Mouse (Mus musculus) limb, embryonic 11.5 days (tissue): ENCODE data around the gene Gck. TPM values are rescaled to one million over a fixed set of nuclear protein-coding genes. Genes with fewer than 3 reads are reported as not detected.

Source experiments
- ATAC-seq: fragments of 200-750 bp; cut with Nextera tagmentation; 2 replicates; pipeline ENCODE4 v1.8.0; 2017; ENCODE audit warnings: low read depth; ENCODE audit not compliant: insufficient number of reproducible peaks, low FRiP score, low TSS enrichment
- DNase-seq: peaks from one replicate; pipeline ENCODE4 v3.0.0-alpha.2; 2015; ENCODE audit warnings: low spot score
- H3K27ac ChIP-seq: fragments of 300-500 bp; sonication (generic); replicated peaks from 2 replicates; pipeline ENCODE4 v1.5.1; 2014; ENCODE audit warnings: low read depth, mild to moderate bottlenecking, low read length
- H3K27me3 ChIP-seq: fragments of 300-500 bp; sonication (generic); 2 replicates; pipeline ENCODE4 v1.6.1; 2014; ENCODE audit warnings: mild to moderate bottlenecking, low read length, mixed read lengths; ENCODE audit not compliant: control insufficient read depth, insufficient read depth
- H3K36me3 ChIP-seq: fragments of 300-500 bp; sonication (generic); 2 replicates; pipeline ENCODE4 v1.6.1; 2014; ENCODE audit warnings: mild to moderate bottlenecking, low read length, moderate library complexity, mixed read lengths; ENCODE audit not compliant: control insufficient read depth, insufficient read depth
- H3K4me1 ChIP-seq: fragments of 300-500 bp; sonication (generic); 2 replicates; pipeline ENCODE4 v1.6.1; 2014; ENCODE audit warnings: low read length, mixed read lengths; ENCODE audit not compliant: control insufficient read depth, insufficient read depth
- H3K4me2 ChIP-seq: fragments of 300-500 bp; sonication (generic); 2 replicates; pipeline ENCODE4 v1.6.1; 2014; ENCODE audit warnings: low read depth, mild to moderate bottlenecking, moderate library complexity; ENCODE audit not compliant: severe bottlenecking
- H3K4me3 ChIP-seq: fragments of 300-500 bp; sonication (generic); 2 replicates; pipeline ENCODE4 v1.5.1; 2014; ENCODE audit warnings: low read depth, low read length
- H3K9ac ChIP-seq: fragments of 300-500 bp; sonication (generic); 2 replicates; pipeline ENCODE4 v1.6.1; 2014; ENCODE audit warnings: mild to moderate bottlenecking, low read length
- H3K9me3 ChIP-seq: fragments of 300-500 bp; sonication (generic); 2 replicates; pipeline ENCODE4 v1.6.1; 2016; ENCODE audit warnings: low read length; ENCODE audit not compliant: control insufficient read depth
- WGBS: fragments of 180-500 bp; shearing (Covaris S2); extraction: QIAGEN DNeasy Blood & Tissue Kit; methylation state at CpG from one replicate; pipeline ENCODE4 v1.1.7; 2014; 5-methylcytosine and 5-hydroxymethylcytosine counted together
- polyA plus RNA-seq: library from polyadenylated mRNA; unstranded; fragments of >200 nt; fragmentation: Nextera tagmentation; extraction: Ambion mirVana; gene quantifications from 2 replicates; pipeline ENCODE4 v1.2.1, GENCODE M21; 2014

Gene Gck
- polyA plus RNA-seq, 1 experiment from 2014 or later: 0.41 TPM

- peak; percentile 97 for DNase-seq
- under 1% methylated on average over 52 of the region's 52 CpGs for WGBS
- Histone ChIP-seq H3K4me3 (peak within 1 kb of the TSS; percentile 58), H3K27ac (peak within 1 kb of the TSS; percentile 77), H3K27me3 (no peaks in the 10 kb centered on the region), H3K36me3 (peaks cover 15% of the 10 kb centered on the region), H3K9ac (peak within 1 kb of the TSS; percentile 75), H3K9me3 (no peaks in the 10 kb centered on the region), H3K4me2 (peak within 1 kb of the TSS; percentile 61), H3K4me1 (peaks cover 6% of the 10 kb centered on the region)
- peak; percentile 95 for ATAC-seq
These were observed 71.9 kb downstream of the Gck start, which contains the start of gene Pold2 for GRCm38 (mm10) chr11:5877921-5878526. TSS of gene Pold2 (minus strand) at chr11:5878292.

GRCm38 (mm10) chr11:5877421-5877820 lies 72.5 kb downstream of the Gck start:
- Histone ChIP-seq H3K27ac (no peak overlapping the region), H3K27me3 (no peaks in the 10 kb centered on the region), H3K36me3 (peaks cover 17% of the 10 kb centered on the region), H3K4me2 (peak overlapping the region; percentile 61), H3K4me3 (peak overlapping the region; percentile 58), H3K9me3 (no peaks in the 10 kb centered on the region), H3K9ac (peak overlapping the region; percentile 75), H3K4me1 (peaks cover 6% of the 10 kb centered on the region)
- DNase-seq (no peak), ATAC-seq (no peak)
- 9% methylated on average over 5 of the region's 5 CpGs for WGBS

GRCm38 (mm10) chr11:5873192-5873591 lies 76.7 kb downstream of the Gck start:
- DNase-seq (no peak), ATAC-seq (no peak)
- H3K4me3 ChIP-seq: no peak overlapping the region
- 98% methylated on average over 9 of the region's 9 CpGs for WGBS
- H3K4me1 ChIP-seq: peaks cover 6% of the 10 kb centered on the region
- no peak overlapping the region for H3K9ac ChIP-seq
- H3K9me3 ChIP-seq: no peaks in the 10 kb centered on the region
- H3K4me2 ChIP-seq: no peak overlapping the region
- H3K36me3 ChIP-seq: peaks cover 30% of the 10 kb centered on the region
- no peak overlapping the region for H3K27ac ChIP-seq
- no peaks in the 10 kb centered on the region for H3K27me3 ChIP-seq

GRCm38 (mm10) chr11:5872707-5873106 lies 77.2 kb downstream of the Gck start:
- Histone ChIP-seq H3K9me3 (no peaks in the 10 kb centered on the region), H3K27me3 (no peaks in the 10 kb centered on the region), H3K4me2 (no peak overlapping the region), H3K27ac (no peak overlapping the region), H3K4me1 (peaks cover 6% of the 10 kb centered on the region; the same call in 1 of the 2 replicates), H3K36me3 (peaks cover 30% of the 10 kb centered on the region), H3K9ac (no peak overlapping the region), H3K4me3 (no peak overlapping the region)
- ATAC-seq (no peak), DNase-seq (no peak)
- 94% methylated on average over 11 of the region's 11 CpGs for WGBS

GRCm38 (mm10) chr11:5870069-5870468 lies 79.8 kb downstream of the Gck start:
- H3K9me3 ChIP-seq: no peaks in the 10 kb centered on the region
- no peak overlapping the region for H3K4me3 ChIP-seq
- DNase-seq (no peak), ATAC-seq (no peak)
- H3K36me3 ChIP-seq: peaks cover 30% of the 10 kb centered on the region
- WGBS: 91% methylated on average over 16 of the region's 16 CpGs
- no peaks in the 10 kb centered on the region for H3K27me3 ChIP-seq
- H3K27ac ChIP-seq: no peak overlapping the region
- no peak overlapping the region for H3K4me2 ChIP-seq
- H3K9ac ChIP-seq: no peak overlapping the region
- H3K4me1 ChIP-seq: no peaks in the 10 kb centered on the region

GRCm38 (mm10) chr11:5869331-5869730 lies 80.5 kb downstream of the Gck start:
- no peaks in the 10 kb centered on the region for H3K27me3 ChIP-seq
- DNase-seq: no peak
- H3K4me1 ChIP-seq: no peaks in the 10 kb centered on the region
- H3K27ac ChIP-seq: no peak overlapping the region
- no peak for ATAC-seq
- no peak overlapping the region for H3K4me3 ChIP-seq
- 92% methylated on average over 16 of the region's 16 CpGs for WGBS
- no peak overlapping the region for H3K9ac ChIP-seq
- H3K4me2 ChIP-seq: no peak overlapping the region
- H3K36me3 ChIP-seq: peaks cover 24% of the 10 kb centered on the region
- H3K9me3 ChIP-seq: no peaks in the 10 kb centered on the region

- Histone ChIP-seq H3K27me3 (no peaks in the 10 kb centered on the region), H3K27ac (no peak overlapping the region), H3K9me3 (no peaks in the 10 kb centered on the region), H3K4me2 (no peak overlapping the region), H3K4me3 (no peak overlapping the region), H3K36me3 (peaks cover 17% of the 10 kb centered on the region), H3K4me1 (no peaks in the 10 kb centered on the region; the same call in 1 of the 2 replicates), H3K9ac (no peak overlapping the region)
- ATAC-seq (no peak), DNase-seq (no peak)
- WGBS: 94% methylated on average over 12 of the region's 12 CpGs
These were observed 81.6 kb downstream of the Gck start for GRCm38 (mm10) chr11:5868324-5868723.

- H3K27me3 ChIP-seq: peaks cover 4% of the 10 kb centered on the region; the same call in 1 of the 2 replicates
- H3K4me3 ChIP-seq: no peak overlapping the region
- WGBS: 92% methylated on average over 2 of the region's 2 CpGs
- no peak overlapping the region for H3K27ac ChIP-seq
- no peaks in the 10 kb centered on the region for H3K9me3 ChIP-seq
- H3K4me1 ChIP-seq: peaks cover 8% of the 10 kb centered on the region
- no peak overlapping the region for H3K4me2 ChIP-seq
- ATAC-seq (no peak), DNase-seq (no peak)
- H3K9ac ChIP-seq: no peak overlapping the region
- peaks cover 10% of the 10 kb centered on the region for H3K36me3 ChIP-seq
These were observed 82.7 kb downstream of the Gck start for GRCm38 (mm10) chr11:5867196-5867595.
